Mouse (Mus musculus): ENCODE results near the gene Fam198a.

DNA sequence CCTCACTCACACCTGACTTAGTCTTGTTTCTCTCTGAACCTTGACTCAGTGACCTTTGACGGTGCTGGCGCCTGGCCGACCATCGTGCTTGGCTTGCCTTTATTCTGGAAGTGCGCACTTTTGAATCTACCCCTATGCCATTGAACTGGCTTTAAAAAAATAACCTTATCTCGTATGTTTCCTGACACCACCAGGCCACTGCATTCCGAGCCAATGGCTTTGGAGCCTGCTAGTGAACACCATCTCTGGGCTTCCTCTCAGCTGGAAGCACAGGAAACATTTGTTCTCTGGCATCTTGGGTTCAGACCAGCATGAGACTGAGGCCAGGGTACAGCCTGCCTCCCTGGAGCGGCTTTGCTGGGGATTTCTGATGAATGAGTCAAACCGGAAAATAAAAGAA lies 72.0 kb downstream of the Fam198a start:
- TF ChIP-seq TAL1 (IDR thresholded peaks at IDR 0.05; ENCODE audit: low read length) (no peak), GATA1 (IDR thresholded peaks at IDR 0.05; ENCODE audit: low read length) (no peak)

All from erythroblast, embryonic 14.5 days (primary cell).